Mouse (Mus musculus) lung, postnatal 0 days (tissue): ENCODE data around the gene Grasp. TPM values are rescaled to one million over a fixed set of nuclear protein-coding genes. Genes with fewer than 3 reads are reported as not detected.

Experiments used
- ATAC-seq: fragments of 200-750 bp; cut with Nextera tagmentation; 2 replicates; pipeline ENCODE4 v1.8.0; 2017; ENCODE audit warnings: moderate library complexity
- DNase-seq: peaks from one replicate; pipeline ENCODE4 v3.0.0-alpha.2; 2016; ENCODE audit warnings: low spot score
- H3K27ac ChIP-seq: fragments of 300-500 bp; sonication (generic); 2 replicates; pipeline ENCODE4 v1.5.1; 2014; ENCODE audit warnings: antibody characterized with exemption, mild to moderate bottlenecking, low read length, mixed read lengths
- H3K27me3 ChIP-seq: fragments of 300-500 bp; sonication (generic); replicated peaks from 2 replicates; pipeline ENCODE4 v1.6.1; 2014; ENCODE audit warnings: low read length, mixed read lengths; ENCODE audit not compliant: insufficient read depth
- H3K36me3 ChIP-seq: fragments of 300-500 bp; sonication (generic); 2 replicates; pipeline ENCODE4 v1.6.1; 2014; ENCODE audit warnings: low read length, mixed read lengths; ENCODE audit not compliant: insufficient read depth
- H3K4me1 ChIP-seq: fragments of 300-500 bp; sonication (generic); 2 replicates; pipeline ENCODE4 v1.6.1; 2014; ENCODE audit warnings: antibody characterized with exemption, low read depth, low read length, mixed read lengths; ENCODE audit not compliant: insufficient read depth
- H3K4me2 ChIP-seq: fragments of 300-500 bp; sonication (generic); replicated peaks from 2 replicates; pipeline ENCODE4 v1.6.1; 2014; ENCODE audit warnings: low read depth, mild to moderate bottlenecking, low read length, moderate library complexity, mixed read lengths
- H3K4me3 ChIP-seq: fragments of 300-500 bp; sonication (generic); 2 replicates; pipeline ENCODE4 v1.5.1; 2014; ENCODE audit warnings: low read depth, low read length
- H3K9ac ChIP-seq: fragments of 300-500 bp; sonication (generic); replicated peaks from 2 replicates; pipeline ENCODE4 v1.6.1; 2014; ENCODE audit warnings: low read depth, mild to moderate bottlenecking
- H3K9me3 ChIP-seq: fragments of 300-500 bp; sonication (generic); 2 replicates; pipeline ENCODE4 v1.6.1; 2016; ENCODE audit warnings: low read length, mixed read lengths
- CTCF ChIP-seq: IDR thresholded peaks from 2 replicates; pipeline ENCODE4 v1.5.1; 2016; ENCODE audit warnings: antibody characterized with exemption, mild to moderate bottlenecking
- EP300 ChIP-seq: IDR thresholded peaks from 2 replicates; pipeline ENCODE4 v1.6.1; 2016; ENCODE audit warnings: antibody characterized with exemption, mild to moderate bottlenecking, control low read depth
- WGBS: fragments of 180-500 bp; shearing (Covaris S2); extraction: QIAGEN DNeasy Blood & Tissue Kit; methylation state at CpG from one replicate; pipeline ENCODE4 v1.1.7; 2014; 5-methylcytosine and 5-hydroxymethylcytosine counted together
- polyA plus RNA-seq: library from polyadenylated mRNA; unstranded; fragments of >200 nt; fragmentation: Nextera tagmentation; extraction: Ambion mirVana; gene quantifications from 2 replicates; pipeline ENCODE4 v1.2.1, GENCODE M21; 2015

Gene Grasp
- polyA plus RNA-seq, 1 experiment from 2014 or later: 8.6 TPM

DNA sequence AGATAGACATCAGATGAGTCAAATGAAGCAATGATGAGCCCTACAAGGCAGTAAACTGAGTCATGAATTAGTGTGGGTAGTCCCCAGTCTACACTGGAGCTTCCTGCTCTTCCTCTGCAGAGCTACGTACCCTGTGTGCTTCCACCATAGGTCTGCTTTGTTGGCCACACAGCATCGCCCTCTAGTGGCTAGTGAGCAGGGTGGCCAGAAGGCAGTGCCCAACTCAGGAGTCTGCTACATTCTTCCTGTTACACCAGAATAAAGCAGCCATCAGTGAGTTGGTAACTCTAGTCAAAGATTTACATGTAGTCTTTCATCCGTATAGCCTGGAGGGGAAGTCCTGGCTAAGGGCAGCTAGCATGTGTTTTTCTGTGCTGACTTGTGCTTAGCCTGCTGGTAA lies 25.8 kb upstream of the Grasp start:
- ATAC-seq (peak; percentile 88), DNase-seq (peak; percentile 85)
- no peak overlapping the region for H3K27ac ChIP-seq
- H3K27me3 ChIP-seq: no peaks in the 10 kb centered on the region
- TF ChIP-seq EP300: no peak
- TF ChIP-seq CTCF: peak; percentile 99
- H3K4me2 ChIP-seq: no peak overlapping the region
- H3K9ac ChIP-seq: no peak overlapping the region
- 18% methylated on average over 3 of the region's 3 CpGs for WGBS
- H3K9me3 ChIP-seq: no peaks in the 10 kb centered on the region
- no peaks in the 10 kb centered on the region for H3K4me1 ChIP-seq
- no peak overlapping the region for H3K4me3 ChIP-seq
- peaks cover 37% of the 10 kb centered on the region for H3K36me3 ChIP-seq

DNA sequence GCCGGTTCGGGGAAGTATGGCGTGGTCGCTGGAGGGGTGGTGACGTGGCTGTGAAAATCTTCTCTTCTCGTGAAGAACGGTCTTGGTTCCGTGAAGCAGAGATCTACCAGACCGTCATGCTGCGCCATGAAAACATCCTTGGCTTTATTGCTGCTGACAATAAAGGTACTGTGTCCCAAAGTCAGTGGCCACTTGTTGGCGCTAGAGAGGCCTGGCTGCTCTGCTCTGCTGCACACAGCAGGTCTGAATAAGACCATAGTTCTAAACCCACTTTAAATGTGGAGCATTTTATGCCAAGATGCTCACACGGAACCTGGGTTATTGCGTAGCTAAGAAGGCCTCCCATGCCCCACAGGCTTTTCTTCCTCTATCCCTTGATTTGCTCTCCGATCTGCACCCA lies 25.1 kb upstream of the Grasp start:
- ATAC-seq (no peak), DNase-seq (no peak)
- Histone ChIP-seq H3K4me3 (no peak overlapping the region), H3K9me3 (no peaks in the 10 kb centered on the region), H3K27ac (no peak overlapping the region), H3K27me3 (no peaks in the 10 kb centered on the region), H3K36me3 (peaks cover 37% of the 10 kb centered on the region), H3K4me2 (no peak overlapping the region), H3K4me1 (no peaks in the 10 kb centered on the region), H3K9ac (no peak overlapping the region)
- peak; percentile 58 for TF ChIP-seq CTCF
- TF ChIP-seq EP300: no peak
- 91% methylated on average over 14 of the region's 14 CpGs for WGBS

DNA sequence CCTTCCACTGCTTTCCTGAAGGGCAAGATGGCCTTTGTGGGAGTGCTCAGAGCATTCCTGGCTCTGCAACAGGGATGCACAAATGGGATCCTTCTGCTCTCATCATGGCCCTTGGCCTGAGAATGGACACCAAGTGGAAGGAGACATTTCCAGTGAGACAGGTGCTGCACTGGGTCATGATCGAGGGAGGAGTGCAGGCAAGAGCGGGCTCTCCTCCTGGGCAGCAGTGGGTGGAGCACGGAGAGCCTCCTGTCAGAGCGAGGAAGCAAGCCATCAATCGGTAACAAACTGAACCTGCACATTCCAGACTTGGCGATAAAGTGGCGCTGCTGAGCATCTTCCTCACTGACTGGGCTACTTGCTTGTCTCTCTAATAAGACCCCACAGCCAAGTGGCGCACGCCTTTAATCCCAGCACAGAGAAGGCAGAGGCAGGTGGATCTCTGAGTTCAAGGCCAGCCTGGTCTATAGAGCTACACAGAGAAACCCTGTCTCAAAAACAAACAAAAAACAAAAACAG lies 23.2 kb upstream of the Grasp start:
- TF ChIP-seq CTCF (no peak), EP300 (no peak)
- Histone ChIP-seq H3K27me3 (no peaks in the 10 kb centered on the region), H3K4me3 (no peak overlapping the region), H3K4me2 (no peak overlapping the region), H3K4me1 (no peaks in the 10 kb centered on the region), H3K36me3 (peaks cover 40% of the 10 kb centered on the region), H3K9me3 (no peaks in the 10 kb centered on the region), H3K9ac (no peak overlapping the region), H3K27ac (no peak overlapping the region)
- WGBS: 96% methylated on average over 9 of the region's 9 CpGs
- DNase-seq (no peak), ATAC-seq (no peak)

DNA sequence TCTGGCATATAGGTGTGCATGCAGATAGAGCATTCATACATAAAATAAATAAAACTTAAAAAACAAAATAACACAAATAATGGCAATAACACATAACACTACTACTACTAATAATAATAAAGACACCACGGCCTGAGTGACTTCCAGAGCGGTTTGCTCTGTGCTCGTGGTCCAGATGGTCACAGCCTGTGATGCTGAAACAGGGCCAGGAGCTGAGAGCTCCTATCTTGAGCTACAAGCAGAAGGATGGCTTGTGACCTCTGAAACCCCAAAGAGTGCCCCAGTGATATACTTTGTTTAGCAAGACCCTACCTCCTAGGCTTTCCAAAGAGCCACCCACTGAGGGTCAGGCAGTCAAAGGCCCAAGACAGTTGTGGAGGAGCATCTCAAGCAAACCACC lies 22.6 kb upstream of the Grasp start:
- no peak overlapping the region for H3K27ac ChIP-seq
- WGBS: 92% methylated on average over 3 of the region's 3 CpGs
- no peak overlapping the region for H3K4me2 ChIP-seq
- H3K9ac ChIP-seq: no peak overlapping the region
- DNase-seq (no peak), ATAC-seq (no peak)
- H3K4me3 ChIP-seq: no peak overlapping the region
- H3K4me1 ChIP-seq: no peaks in the 10 kb centered on the region
- no peaks in the 10 kb centered on the region for H3K9me3 ChIP-seq
- peaks cover 41% of the 10 kb centered on the region for H3K36me3 ChIP-seq
- TF ChIP-seq CTCF (no peak), EP300 (no peak)
- no peaks in the 10 kb centered on the region for H3K27me3 ChIP-seq

DNA sequence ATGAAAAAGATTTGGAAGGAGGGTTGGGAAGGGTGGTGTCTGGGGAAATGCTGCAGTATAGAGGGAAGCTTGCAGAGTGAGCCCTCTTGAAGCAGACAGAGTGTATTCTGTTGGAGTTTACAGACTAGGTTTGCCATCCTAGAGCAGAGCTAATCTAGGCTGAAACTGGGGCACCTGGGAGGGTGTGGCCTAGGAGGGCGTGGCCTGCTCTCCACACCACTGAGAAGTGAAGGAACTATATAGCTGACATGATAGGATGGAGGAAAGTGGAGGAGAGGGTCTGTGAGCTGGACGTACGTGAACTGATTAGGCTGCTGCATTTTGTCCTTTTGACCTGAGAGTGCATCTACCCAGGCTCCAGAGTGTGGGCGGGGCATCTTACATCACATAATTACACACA lies 20.3 kb upstream of the Grasp start:
- H3K27me3 ChIP-seq: no peaks in the 10 kb centered on the region
- H3K36me3 ChIP-seq: peaks cover 49% of the 10 kb centered on the region
- no peaks in the 10 kb centered on the region for H3K4me1 ChIP-seq
- DNase-seq (no peak), ATAC-seq (no peak)
- no peak for TF ChIP-seq CTCF
- TF ChIP-seq EP300: no peak
- H3K4me3 ChIP-seq: no peak overlapping the region
- WGBS: 75% methylated on average over 4 of the region's 4 CpGs
- H3K9ac ChIP-seq: no peak overlapping the region
- no peaks in the 10 kb centered on the region for H3K9me3 ChIP-seq
- H3K4me2 ChIP-seq: no peak overlapping the region
- no peak overlapping the region for H3K27ac ChIP-seq

DNA sequence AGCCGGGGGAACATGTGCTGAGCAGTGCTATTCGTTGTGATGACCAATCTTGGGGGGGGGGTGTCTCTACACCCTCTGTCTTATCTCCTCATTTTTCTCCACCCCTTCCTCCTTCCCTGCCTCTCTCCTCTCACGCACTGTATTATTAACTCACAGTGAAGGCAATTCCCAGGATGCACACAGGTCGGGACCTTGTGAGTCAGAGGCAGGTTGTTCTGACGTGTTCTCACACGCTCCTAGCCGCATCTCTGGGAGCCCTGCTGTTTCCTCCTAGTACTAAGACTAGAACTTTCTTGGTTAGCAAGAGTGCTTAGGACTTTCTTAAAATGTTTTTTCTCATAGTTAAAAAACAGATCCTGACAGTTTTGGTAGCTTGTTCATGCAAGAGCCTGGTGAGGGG lies 19.2 kb upstream of the Grasp start:
- H3K36me3 ChIP-seq: peaks cover 51% of the 10 kb centered on the region
- no peak for DNase-seq
- ATAC-seq: no peak
- WGBS: 82% methylated on average over 7 of the region's 7 CpGs
- no peaks in the 10 kb centered on the region for H3K27me3 ChIP-seq
- H3K4me1 ChIP-seq: no peaks in the 10 kb centered on the region
- no peak overlapping the region for H3K9ac ChIP-seq
- no peak for TF ChIP-seq EP300
- TF ChIP-seq CTCF: no peak
- H3K9me3 ChIP-seq: no peaks in the 10 kb centered on the region
- H3K27ac ChIP-seq: no peak overlapping the region
- H3K4me3 ChIP-seq: no peak overlapping the region
- no peak overlapping the region for H3K4me2 ChIP-seq

DNA sequence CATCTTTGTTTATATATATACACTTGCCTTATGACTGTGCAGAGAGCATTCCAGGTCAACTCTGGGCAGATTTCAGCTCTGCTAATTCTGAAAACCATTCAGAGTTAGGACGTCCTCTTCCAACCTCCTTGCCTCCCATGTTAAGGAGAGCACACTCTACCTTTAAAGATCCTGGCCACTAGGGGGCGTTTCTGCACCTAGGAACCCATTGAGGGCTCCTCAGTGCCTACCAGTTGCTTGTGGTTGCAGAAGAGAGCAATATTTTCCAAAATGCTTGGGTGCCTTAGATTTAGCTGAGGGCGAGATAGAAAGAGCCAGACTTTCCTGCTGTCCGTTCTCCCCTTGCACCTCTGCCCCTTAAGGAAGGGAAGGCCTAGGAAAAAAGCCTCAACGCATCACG lies 13.8 kb upstream of the Grasp start:
- Histone ChIP-seq H3K4me3 (no peak overlapping the region), H3K9ac (no peak overlapping the region), H3K27ac (no peak overlapping the region), H3K4me1 (no peaks in the 10 kb centered on the region), H3K9me3 (no peaks in the 10 kb centered on the region), H3K36me3 (peaks cover 36% of the 10 kb centered on the region; the same call in 1 of the 2 replicates), H3K4me2 (no peak overlapping the region), H3K27me3 (no peaks in the 10 kb centered on the region)
- TF ChIP-seq CTCF (peak; percentile 78), EP300 (no peak)
- ATAC-seq (peak; percentile 68), DNase-seq (peak; percentile 80)
- 65% methylated on average over 6 of the region's 6 CpGs for WGBS
